Mouse (Mus musculus): ENCODE measurements around the gene Ctsg. TPM values are rescaled to one million over a fixed set of nuclear protein-coding genes. Genes with fewer than 3 reads are reported as not detected.

The Ctsg gene
- polyA plus RNA-seq (2015; fragmentation: Illumina TruSeq; extraction: RNeasy Lipid Tissue Mini Kit (QIAGEN cat#74804); ENCODE audit: insufficient read depth, low read depth, low replicate concordance): not detected

GRCm38 (mm10) chr14:56102386-56102785 lies at the start of gene Ctsg:
Gene Ctsg (minus strand): TSS chr14:56102574.

GRCm38 (mm10) chr14:56132508-56132907 lies 30.1 kb upstream of the Ctsg start, which contains the start of gene Gzmd:
Gene Gzmd (minus strand): TSS chr14:56132608.

GRCm38 (mm10) chr14:56120525-56120924 lies 18.2 kb upstream of the Ctsg start, which contains the start of gene Gzme:
Gene Gzme (minus strand): TSS chr14:56120625.

GRCm38 (mm10) chr14:56085167-56085566 lies 17.2 kb downstream of the Ctsg start, which contains the start of gene Mcpt8:
Gene Mcpt8 (minus strand): TSS chr14:56085273.

GRCm38 (mm10) chr14:56062213-56062612 lies 40.2 kb downstream of the Ctsg start, which contains the start of gene Mcpt4:
Gene Mcpt4 (minus strand): TSS chr14:56062313.

Other genes with a start within 250 kb of the Ctsg start
- 2.1 TPM for gene Nynrin, start 248.6 kb downstream of the Ctsg start, polyA plus RNA-seq (2015; fragmentation: Illumina TruSeq; extraction: RNeasy Lipid Tissue Mini Kit (QIAGEN cat#74804); ENCODE audit: insufficient read depth, low read depth, low replicate concordance)
- not detected for gene Cbln3, start 218.2 kb downstream of the Ctsg start, polyA plus RNA-seq (2015; fragmentation: Illumina TruSeq; extraction: RNeasy Lipid Tissue Mini Kit (QIAGEN cat#74804); ENCODE audit: insufficient read depth, low read depth, low replicate concordance)
- gene Khnyn, start 217.6 kb downstream of the Ctsg start, polyA plus RNA-seq (2015; fragmentation: Illumina TruSeq; extraction: RNeasy Lipid Tissue Mini Kit (QIAGEN cat#74804); ENCODE audit: insufficient read depth, low read depth, low replicate concordance): 5.2 TPM
- gene Sdr39u1, start 202.3 kb downstream of the Ctsg start, polyA plus RNA-seq (2015; fragmentation: Illumina TruSeq; extraction: RNeasy Lipid Tissue Mini Kit (QIAGEN cat#74804); ENCODE audit: insufficient read depth, low read depth, low replicate concordance): 11.8 TPM
- gene Cma1, start 157.9 kb downstream of the Ctsg start, polyA plus RNA-seq (2015; fragmentation: Illumina TruSeq; extraction: RNeasy Lipid Tissue Mini Kit (QIAGEN cat#74804); ENCODE audit: insufficient read depth, low read depth, low replicate concordance): 2.5 TPM
- not detected for gene Cma2, start 151.6 kb downstream of the Ctsg start, polyA plus RNA-seq (2015; fragmentation: Illumina TruSeq; extraction: RNeasy Lipid Tissue Mini Kit (QIAGEN cat#74804); ENCODE audit: insufficient read depth, low read depth, low replicate concordance)
- not detected for gene Mcpt1, start 84.6 kb downstream of the Ctsg start, polyA plus RNA-seq (2015; fragmentation: Illumina TruSeq; extraction: RNeasy Lipid Tissue Mini Kit (QIAGEN cat#74804); ENCODE audit: insufficient read depth, low read depth, low replicate concordance)
- gene Mcpt9, start 72.1 kb downstream of the Ctsg start, polyA plus RNA-seq (2015; fragmentation: Illumina TruSeq; extraction: RNeasy Lipid Tissue Mini Kit (QIAGEN cat#74804); ENCODE audit: insufficient read depth, low read depth, low replicate concordance): not detected
- gene Mcpt2, start 60.5 kb downstream of the Ctsg start, polyA plus RNA-seq (2015; fragmentation: Illumina TruSeq; extraction: RNeasy Lipid Tissue Mini Kit (QIAGEN cat#74804); ENCODE audit: insufficient read depth, low read depth, low replicate concordance): not detected
- not detected for gene Mcpt4, start 40.3 kb downstream of the Ctsg start, polyA plus RNA-seq (2015; fragmentation: Illumina TruSeq; extraction: RNeasy Lipid Tissue Mini Kit (QIAGEN cat#74804); ENCODE audit: insufficient read depth, low read depth, low replicate concordance)
- not detected for gene Mcpt8, start 17.3 kb downstream of the Ctsg start, polyA plus RNA-seq (2015; fragmentation: Illumina TruSeq; extraction: RNeasy Lipid Tissue Mini Kit (QIAGEN cat#74804); ENCODE audit: insufficient read depth, low read depth, low replicate concordance)
- not detected for gene Gzme, start 18.1 kb upstream of the Ctsg start, polyA plus RNA-seq (2015; fragmentation: Illumina TruSeq; extraction: RNeasy Lipid Tissue Mini Kit (QIAGEN cat#74804); ENCODE audit: insufficient read depth, low read depth, low replicate concordance)
- gene Gzmd, start 30.0 kb upstream of the Ctsg start, polyA plus RNA-seq (2015; fragmentation: Illumina TruSeq; extraction: RNeasy Lipid Tissue Mini Kit (QIAGEN cat#74804); ENCODE audit: insufficient read depth, low read depth, low replicate concordance): not detected
- not detected for gene Gzmg, start 57.0 kb upstream of the Ctsg start, polyA plus RNA-seq (2015; fragmentation: Illumina TruSeq; extraction: RNeasy Lipid Tissue Mini Kit (QIAGEN cat#74804); ENCODE audit: insufficient read depth, low read depth, low replicate concordance)
- gene Gzmn, start 72.0 kb upstream of the Ctsg start, polyA plus RNA-seq (2015; fragmentation: Illumina TruSeq; extraction: RNeasy Lipid Tissue Mini Kit (QIAGEN cat#74804); ENCODE audit: insufficient read depth, low read depth, low replicate concordance): not detected
- not detected for gene Gzmf, start 108.8 kb upstream of the Ctsg start, polyA plus RNA-seq (2015; fragmentation: Illumina TruSeq; extraction: RNeasy Lipid Tissue Mini Kit (QIAGEN cat#74804); ENCODE audit: insufficient read depth, low read depth, low replicate concordance)
- not detected for gene Gzmc, start 132.1 kb upstream of the Ctsg start, polyA plus RNA-seq (2015; fragmentation: Illumina TruSeq; extraction: RNeasy Lipid Tissue Mini Kit (QIAGEN cat#74804); ENCODE audit: insufficient read depth, low read depth, low replicate concordance)
- gene Gzmb, start 159.7 kb upstream of the Ctsg start, polyA plus RNA-seq (2015; fragmentation: Illumina TruSeq; extraction: RNeasy Lipid Tissue Mini Kit (QIAGEN cat#74804); ENCODE audit: insufficient read depth, low read depth, low replicate concordance): not detected